Mouse (Mus musculus) spleen, postnatal 36 days (tissue): ENCODE measurements around the gene Taf15.

Source experiments
- DNase-seq, 2 experiments: peaks; one replicate each; pipeline ENCODE4 v3.0.0; 2022; ENCODE audit warnings: low spot score in 2 of 2, mixed read lengths in 1 of 2

Taf15 gene

GRCm38 (mm10) chr11:83457257-83457656, 15.6 kb upstream of the Taf15 start:
- no peak for DNase-seq

DNA sequence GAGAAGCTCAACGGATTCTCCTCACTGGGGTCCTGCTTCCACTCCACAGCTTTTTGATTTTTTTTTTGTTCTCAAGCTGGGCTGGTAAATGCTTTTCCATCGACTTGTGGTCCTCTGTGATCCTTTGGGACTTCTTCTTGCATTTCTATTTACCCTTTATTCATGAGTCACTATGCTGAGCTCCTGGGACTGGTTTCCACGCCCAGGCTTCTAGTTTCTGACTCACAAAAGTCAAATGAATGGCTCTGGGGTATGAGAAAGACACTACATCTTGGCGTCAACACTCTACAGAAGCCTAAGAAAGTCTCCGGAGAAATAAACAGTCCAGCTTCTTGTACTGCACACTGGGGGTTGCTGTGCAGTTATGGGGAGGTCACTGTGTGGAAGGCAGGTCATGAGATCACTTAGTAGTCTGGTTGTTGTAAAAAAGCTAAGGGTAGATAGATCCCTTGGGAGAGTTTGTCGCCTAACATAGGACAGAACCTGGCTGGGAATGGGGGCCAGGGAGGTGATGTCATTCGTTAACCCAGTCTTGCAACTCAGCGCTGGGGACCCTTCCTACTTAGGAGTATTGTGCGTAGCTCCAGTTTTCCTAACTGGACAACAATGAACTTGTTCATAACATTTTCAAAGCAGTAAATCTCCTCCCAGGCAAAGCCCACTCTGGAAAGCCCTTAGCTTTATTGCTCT, 14.8 kb upstream of the Taf15 start:
- no peak for DNase-seq

DNA sequence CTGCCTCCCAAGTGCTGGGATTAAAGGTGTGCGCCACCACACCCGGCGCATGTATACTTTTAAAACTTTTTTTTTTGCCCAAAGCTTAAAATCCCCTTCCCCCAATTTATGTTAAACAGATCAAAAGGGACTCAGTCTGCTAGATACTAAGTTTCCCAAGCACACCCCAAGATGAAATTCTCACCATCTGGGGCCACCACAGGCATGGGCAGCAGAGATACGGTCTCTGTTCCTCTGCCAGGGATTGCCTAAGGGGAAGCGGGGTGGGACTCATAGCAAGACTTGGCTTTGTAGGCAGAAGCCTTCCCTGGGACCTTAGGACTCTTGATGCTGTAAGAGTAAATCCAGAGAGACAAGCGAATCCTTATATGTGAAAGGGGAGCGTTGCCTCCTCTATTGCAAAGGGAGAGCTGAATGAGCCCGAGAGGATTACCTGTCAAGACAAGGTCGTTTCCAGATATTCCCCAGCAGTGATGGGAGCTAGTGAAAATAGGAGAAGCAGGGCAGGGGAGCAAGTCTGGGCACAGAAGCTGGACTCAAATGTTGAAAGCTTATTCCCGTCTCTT, 11.3 kb upstream of the Taf15 start:
- no peak for DNase-seq

GRCm38 (mm10) chr11:83462711-83463244, 10.1 kb upstream of the Taf15 start, which contains the start of gene Mmp28:
Gene Mmp28 (minus strand): TSS chr11:83463071.
- peak in 1 of 2 experiments; percentile 35 for DNase-seq

DNA sequence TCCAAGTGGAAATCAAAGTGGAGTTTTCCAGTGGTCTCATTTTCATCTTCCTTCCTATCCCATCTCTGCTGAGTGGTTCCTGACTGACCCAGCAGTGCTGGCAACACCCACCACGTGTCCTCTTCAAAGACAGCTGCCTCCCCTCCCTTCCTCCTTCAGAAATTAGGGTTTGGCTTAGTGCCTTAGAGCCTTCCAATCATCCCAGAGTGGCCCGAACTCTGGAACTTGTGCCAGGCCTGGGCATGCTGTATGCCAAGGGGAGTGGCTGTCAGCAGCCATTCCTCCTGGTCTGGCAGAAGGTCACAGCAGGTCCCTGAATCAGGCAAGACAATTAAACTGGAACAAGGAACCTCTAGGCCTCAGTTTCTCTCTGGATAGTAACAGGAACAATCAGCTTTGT, 6.9 kb upstream of the Taf15 start:
- no peak for DNase-seq

DNA sequence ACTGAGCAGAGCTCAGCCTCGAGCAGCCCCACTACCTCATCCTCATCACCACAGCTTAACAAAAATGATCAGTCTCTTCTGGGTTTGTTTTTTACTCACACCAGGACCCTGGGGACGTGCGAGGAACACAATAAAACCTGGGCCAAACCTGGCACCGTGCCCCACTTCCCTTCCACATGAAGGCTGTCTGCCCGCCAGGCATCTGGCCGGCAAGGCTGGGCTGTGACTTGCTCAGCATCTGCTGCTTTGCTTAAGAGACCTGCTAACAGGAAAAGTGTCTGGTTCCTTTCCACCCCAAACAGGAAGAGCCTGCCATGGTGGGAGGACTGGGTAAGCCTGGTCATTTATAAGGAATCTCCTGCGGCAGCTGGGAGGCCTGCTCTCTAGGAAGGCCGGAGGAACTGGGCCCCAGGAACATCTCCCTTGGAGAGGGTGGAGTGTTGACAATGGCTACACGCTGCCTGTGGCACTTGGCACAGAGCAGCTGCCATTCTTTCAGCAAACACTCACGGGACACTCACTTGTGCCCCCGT, 5.7 kb upstream of the Taf15 start:
- DNase-seq = no peak

DNA sequence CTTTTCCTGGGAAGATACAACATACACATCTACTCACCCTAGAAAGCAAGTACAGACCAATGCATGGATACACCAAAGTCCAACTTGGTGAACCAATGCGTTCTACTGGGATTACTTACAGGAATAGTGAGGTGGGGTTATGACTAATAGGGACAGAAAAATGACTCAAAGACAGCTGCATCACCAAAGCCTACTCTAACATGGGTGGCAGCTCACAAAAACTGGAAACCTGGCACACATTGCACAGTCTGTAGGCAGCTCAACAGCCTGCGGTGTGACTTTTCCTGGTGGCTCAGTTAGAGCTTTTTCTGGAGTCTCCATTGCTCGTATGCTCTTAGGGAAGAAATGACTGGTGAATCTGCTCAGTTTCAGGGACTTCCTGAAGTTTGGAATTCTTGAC, 4.1 kb upstream of the Taf15 start:
- no peak for DNase-seq

DNA sequence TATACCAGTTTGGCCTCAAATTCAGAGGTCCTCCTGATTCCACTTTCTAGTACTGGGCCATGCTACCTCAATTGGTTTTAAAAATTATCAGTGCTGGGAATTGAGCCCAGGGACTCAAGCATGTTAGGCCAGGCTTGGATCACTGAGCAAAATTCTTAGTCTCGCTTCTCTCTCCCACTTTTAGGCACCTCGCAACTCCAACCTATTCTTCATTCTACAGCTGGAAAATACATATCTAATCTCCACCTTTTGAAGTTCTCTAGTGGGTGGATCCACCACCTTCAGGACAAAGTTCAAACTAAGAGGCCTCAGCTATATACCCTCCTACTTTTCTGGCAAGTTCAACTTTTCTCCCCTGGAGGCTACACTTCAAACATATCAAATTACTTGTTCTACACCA, 1.1 kb upstream of the Taf15 start:
- no peak for DNase-seq

DNA sequence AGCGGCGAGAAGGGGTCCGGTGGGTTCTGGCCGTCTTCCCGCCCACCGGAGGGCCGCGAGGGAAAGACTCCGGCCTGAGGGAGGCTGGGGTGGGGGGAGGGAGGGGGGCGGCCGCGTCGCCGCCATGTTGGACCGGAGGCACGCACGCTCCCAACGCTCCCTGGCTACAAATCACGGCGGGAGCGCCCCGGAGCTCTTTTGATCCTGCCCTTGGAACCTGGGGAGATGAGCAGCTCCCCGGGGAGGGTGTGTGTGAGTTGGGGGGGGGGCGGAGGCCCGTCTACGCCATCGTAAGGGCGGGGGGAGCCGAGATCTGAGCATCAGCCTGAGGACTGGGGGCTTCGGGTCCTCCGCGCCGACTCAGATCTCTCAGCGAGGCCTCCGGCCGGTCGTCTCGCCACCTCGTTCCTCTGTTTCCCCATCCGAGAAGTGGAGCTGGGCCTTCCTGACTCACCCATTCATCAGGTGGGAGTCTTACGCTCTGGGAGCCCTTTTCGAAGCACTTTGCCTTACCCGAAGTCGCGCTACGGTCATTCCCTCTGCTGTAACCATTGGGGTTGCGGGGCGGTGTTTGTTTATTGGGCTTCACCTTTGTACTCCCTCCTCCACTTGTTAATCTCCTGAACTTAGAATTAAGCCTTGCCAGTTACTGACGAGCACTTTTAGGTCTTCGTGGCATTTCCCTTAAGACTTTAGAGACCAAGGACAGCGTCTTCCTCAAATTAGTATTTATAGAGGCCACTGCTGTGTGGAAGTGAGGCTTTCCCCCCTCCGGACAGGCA, 540 bp downstream of the Taf15 start:
- DNase-seq = no peak

- no peak for DNase-seq
These were observed 18.6 kb downstream of the Taf15 start for GRCm38 (mm10) chr11:83491488-83491887.

DNA sequence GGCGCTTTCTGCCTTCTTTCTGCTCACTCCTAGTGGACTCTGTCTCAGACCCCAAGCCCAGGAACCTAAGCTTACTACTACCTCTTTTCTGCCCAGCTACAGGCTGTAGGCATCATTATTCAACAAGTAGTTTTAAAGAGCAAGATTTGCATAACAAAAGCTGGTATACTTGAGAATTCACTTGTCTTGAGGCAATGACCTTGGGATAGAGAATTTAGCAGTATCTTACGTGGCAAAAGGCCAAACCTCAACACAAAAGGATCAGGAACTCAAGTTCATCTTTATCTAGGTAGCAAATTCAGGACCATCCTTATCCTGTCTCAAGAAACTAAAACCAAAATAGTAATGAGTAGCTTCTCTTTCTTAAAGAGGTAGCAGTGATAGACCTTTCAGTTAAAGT, 22.7 kb downstream of the Taf15 start:
- DNase-seq = no peak

- no peak for DNase-seq
These were observed 31.4 kb downstream of the Taf15 start for GRCm38 (mm10) chr11:83504308-83504707.

GRCm38 (mm10) chr11:83509521-83509920, 36.6 kb downstream of the Taf15 start:
- no peak for DNase-seq

GRCm38 (mm10) chr11:83517153-83517552, 44.3 kb downstream of the Taf15 start:
- no peak for DNase-seq

DNA sequence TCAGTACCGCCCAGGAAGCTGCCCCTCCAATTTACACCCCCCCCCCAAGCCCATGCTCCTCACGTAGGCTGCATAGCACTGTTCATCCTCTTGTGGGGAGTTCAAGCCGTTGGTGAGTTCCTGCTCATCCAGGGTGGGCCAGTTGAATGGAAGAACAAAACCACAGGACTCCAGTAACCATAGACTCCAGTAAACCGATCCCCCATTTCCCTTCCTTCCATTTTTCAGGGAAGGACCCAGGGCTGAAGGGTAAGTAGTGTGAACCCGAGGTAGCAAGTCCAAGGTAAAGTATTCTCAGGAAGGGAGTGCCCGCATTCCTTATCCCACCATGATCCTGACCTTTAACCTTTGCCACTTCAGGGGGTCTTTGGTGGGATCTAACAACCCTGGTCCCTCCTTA, 45.5 kb downstream of the Taf15 start:
- no peak for DNase-seq

DNA sequence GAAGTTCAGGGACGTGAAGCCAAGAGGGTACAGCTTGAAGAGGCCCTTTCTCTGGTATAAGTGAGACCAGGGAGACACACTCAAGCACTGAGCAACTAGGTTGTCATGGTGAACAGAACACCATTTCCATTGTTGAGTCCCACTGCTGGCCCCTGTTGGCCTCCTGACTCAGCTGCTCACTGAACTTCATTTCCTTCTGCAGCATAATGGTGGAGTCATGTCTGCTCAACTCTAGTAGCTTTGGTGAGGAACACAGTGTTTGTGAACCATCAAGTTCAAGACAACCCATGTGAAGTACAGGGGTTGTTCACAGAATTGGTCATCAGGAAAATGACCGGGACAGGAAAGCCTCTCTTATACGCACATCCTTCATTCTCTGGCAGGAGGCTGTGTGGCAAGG, 49.2 kb downstream of the Taf15 start, which contains the start of gene Heatr9:
Gene Heatr9 (minus strand): TSS at position 101 of the 400 bp plus-strand sequence.
- no peak for DNase-seq

DNA sequence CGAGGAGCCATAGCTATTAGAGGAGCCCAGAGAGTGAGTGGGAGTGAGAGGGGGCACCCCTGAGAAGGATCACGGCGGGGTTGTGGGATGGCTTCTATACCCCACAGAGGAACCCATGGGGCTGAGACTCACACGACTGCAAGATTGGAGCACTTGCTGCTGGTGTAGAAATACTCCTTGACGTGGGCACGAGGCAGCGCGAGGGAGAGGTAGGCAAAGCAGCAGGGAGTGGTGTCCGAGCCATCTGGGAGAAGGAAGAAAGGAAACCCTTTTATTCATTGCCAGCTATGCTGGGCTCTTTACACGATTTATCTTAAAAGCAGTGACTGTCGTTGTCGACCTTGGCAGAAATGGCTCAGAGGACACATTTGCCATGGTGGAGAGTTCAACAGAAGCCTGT, 56.1 kb downstream of the Taf15 start:
- no peak for DNase-seq

- DNase-seq = no peak
These were observed 57.5 kb downstream of the Taf15 start, which contains the start of gene Ccl5 for GRCm38 (mm10) chr11:83530360-83530759. Gene Ccl5 (minus strand): TSS chr11:83530518.

GRCm38 (mm10) chr11:83533192-83533591, 60.3 kb downstream of the Taf15 start:
- DNase-seq = no peak

- DNase-seq = no peak
These were observed 61.3 kb downstream of the Taf15 start for GRCm38 (mm10) chr11:83534143-83534542.

GRCm38 (mm10) chr11:83534609-83535423, 61.9 kb downstream of the Taf15 start:
- peak; percentile 21 to 39 for DNase-seq
